Mouse (Mus musculus): ENCODE measurements around the gene Tspoap1.

Gene Tspoap1

GRCm38 (mm10) chr11:87761181-87761721 is 910 bp downstream of the Tspoap1 start:
- DNase-seq = no peak

GRCm38 (mm10) chr11:87761806-87762701 is 1.7 kb downstream of the Tspoap1 start:
- no peak for DNase-seq

- no peak for DNase-seq
These were observed 2.5 kb downstream of the Tspoap1 start for GRCm38 (mm10) chr11:87762702-87763385.

- DNase-seq = peak; percentile 69
These were observed 3.2 kb downstream of the Tspoap1 start for GRCm38 (mm10) chr11:87763511-87763987.

GRCm38 (mm10) chr11:87763988-87764876 is 3.9 kb downstream of the Tspoap1 start:
- DNase-seq = peak; percentile 50

- DNase-seq = no peak
These were observed 8.4 kb downstream of the Tspoap1 start for GRCm38 (mm10) chr11:87768745-87769144.

- DNase-seq = peak; percentile 80
These were observed 10.6 kb downstream of the Tspoap1 start for GRCm38 (mm10) chr11:87770989-87771388.

- DNase-seq = no peak
These were observed 12.0 kb downstream of the Tspoap1 start for GRCm38 (mm10) chr11:87772354-87772753.

- peak; percentile 48 for DNase-seq
These were observed 17.9 kb downstream of the Tspoap1 start for GRCm38 (mm10) chr11:87778100-87778765.

- no peak for DNase-seq
These were observed 18.6 kb downstream of the Tspoap1 start for GRCm38 (mm10) chr11:87778915-87779314.

GRCm38 (mm10) chr11:87779392-87779791 is 19.1 kb downstream of the Tspoap1 start:
- no peak for DNase-seq

- no peak for DNase-seq
These were observed 19.8 kb downstream of the Tspoap1 start for GRCm38 (mm10) chr11:87780130-87780529.

- DNase-seq = no peak
These were observed 29.7 kb downstream of the Tspoap1 start for GRCm38 (mm10) chr11:87790088-87790487.

- no peak for DNase-seq
These were observed 33.1 kb downstream of the Tspoap1 start, which contains the start of gene Mpo for GRCm38 (mm10) chr11:87793460-87793859. Mpo (plus strand) TSS chr11:87793581.

GRCm38 (mm10) chr11:87801711-87802275 is 41.5 kb downstream of the Tspoap1 start:
- no peak for DNase-seq

- DNase-seq = no peak
These were observed 42.3 kb downstream of the Tspoap1 start for GRCm38 (mm10) chr11:87802621-87803020.

GRCm38 (mm10) chr11:87805448-87805847 is 45.1 kb downstream of the Tspoap1 start:
- no peak for DNase-seq

- DNase-seq = no peak
These were observed 47.1 kb downstream of the Tspoap1 start for GRCm38 (mm10) chr11:87807433-87807832.

GRCm38 (mm10) chr11:87808236-87808635 is 47.9 kb downstream of the Tspoap1 start:
- DNase-seq = no peak

- no peak for DNase-seq
These were observed 51.1 kb downstream of the Tspoap1 start for GRCm38 (mm10) chr11:87811396-87811795.

- no peak for DNase-seq
These were observed 54.5 kb downstream of the Tspoap1 start for GRCm38 (mm10) chr11:87814831-87815230.
